Mouse (Mus musculus) cerebellum, adult (tissue): ENCODE data around the gene Pawr.

Source experiments
- ATAC-seq: cut with Nextera tagmentation; 2 replicates; pipeline ENCODE4 v1.9.2; 2017; ENCODE audit warnings: mild to moderate bottlenecking, moderate library complexity, mixed read lengths; ENCODE audit not compliant: insufficient number of reproducible peaks, low FRiP score, low TSS enrichment

Pawr gene

GRCm38 (mm10) chr10:108385480-108385955 lies 53.6 kb downstream of the Pawr start:
- no peak for ATAC-seq

GRCm38 (mm10) chr10:108388410-108388915 lies 56.5 kb downstream of the Pawr start:
- no peak for ATAC-seq

- ATAC-seq, result no peak
These were observed 57.4 kb downstream of the Pawr start for GRCm38 (mm10) chr10:108389178-108389926.

GRCm38 (mm10) chr10:108389927-108390287 lies 58.0 kb downstream of the Pawr start:
- ATAC-seq, result no peak

GRCm38 (mm10) chr10:108391370-108391902 lies 59.5 kb downstream of the Pawr start:
- ATAC-seq, result no peak

- no peak for ATAC-seq
These were observed 60.2 kb downstream of the Pawr start for GRCm38 (mm10) chr10:108392151-108392550.

GRCm38 (mm10) chr10:108394306-108394705 lies 62.4 kb downstream of the Pawr start:
- ATAC-seq, result no peak

- no peak for ATAC-seq
These were observed 63.3 kb downstream of the Pawr start for GRCm38 (mm10) chr10:108395229-108395628.

- no peak for ATAC-seq
These were observed 63.7 kb downstream of the Pawr start for GRCm38 (mm10) chr10:108395647-108396046.

- no peak for ATAC-seq
These were observed 70.8 kb downstream of the Pawr start for GRCm38 (mm10) chr10:108402751-108403150.

GRCm38 (mm10) chr10:108403366-108403865 lies 71.5 kb downstream of the Pawr start:
- no peak for ATAC-seq

GRCm38 (mm10) chr10:108404087-108404486 lies 72.2 kb downstream of the Pawr start:
- no peak for ATAC-seq

- no peak for ATAC-seq
These were observed 73.2 kb downstream of the Pawr start for GRCm38 (mm10) chr10:108405076-108405475.

- ATAC-seq, result 0 out of 2 replicates have a peak, but pooled peaks have one; percentile 6
These were observed 74.0 kb downstream of the Pawr start for GRCm38 (mm10) chr10:108405931-108406330.

- ATAC-seq, result no peak
These were observed 75.2 kb downstream of the Pawr start for GRCm38 (mm10) chr10:108406798-108407754.

- ATAC-seq, result no peak
These were observed 76.1 kb downstream of the Pawr start for GRCm38 (mm10) chr10:108408025-108408424.

- no peak for ATAC-seq
These were observed 76.5 kb downstream of the Pawr start for GRCm38 (mm10) chr10:108408437-108408836.

GRCm38 (mm10) chr10:108408986-108409385 lies 77.1 kb downstream of the Pawr start:
- no peak for ATAC-seq

GRCm38 (mm10) chr10:108409529-108409928 lies 77.6 kb downstream of the Pawr start:
- no peak for ATAC-seq

GRCm38 (mm10) chr10:108414936-108415635 lies 83.2 kb downstream of the Pawr start:
- ATAC-seq, result no peak
